Mouse (Mus musculus) liver, postnatal 0 days (tissue): ENCODE measurements around the gene Nppc.

Experiments
- CTCF ChIP-seq: sonication (generic); IDR thresholded peaks from 2 replicates; pipeline ENCODE4 v1.5.1; 2016; ENCODE audit warnings: antibody characterized with exemption, low read depth
- EP300 ChIP-seq: IDR thresholded peaks from 2 replicates; pipeline ENCODE4 v1.6.1; 2016; ENCODE audit warnings: antibody characterized with exemption, low read depth, mild to moderate bottlenecking

GRCm38 (mm10) chr1:86630527-86630926, 39.8 kb downstream of the Nppc start:
- TF ChIP-seq CTCF: no peak
- no peak for TF ChIP-seq EP300
